Mouse (Mus musculus) spleen, adult 2 months (tissue): ENCODE data around the gene Gpatch8. TPM values are rescaled to one million over a fixed set of nuclear protein-coding genes. Genes with fewer than 3 reads are reported as not detected.
A peak's percentile ranks its signal among the peaks of the same experiment; 100 is the strongest.

Source experiments
- DNase-seq, 2 experiments: peaks; one replicate each; pipeline versions ENCODE4 v3.0.0 to v3.0.0-alpha.2; 2012 to 2021; ENCODE audit warnings: low spot score in 2 of 2, low read depth in 1 of 2
- H3K27ac ChIP-seq: fragments of 200-500 bp; 2 replicates; pipeline ENCODE4 v1.5.1; 2012; ENCODE audit warnings: low read length, inconsistent platforms; ENCODE audit not compliant: insufficient read depth
- H3K27me3 ChIP-seq: fragments of 200-500 bp; 2 replicates; pipeline ENCODE4 v1.6.1; 2012; ENCODE audit warnings: mild to moderate bottlenecking, moderate library complexity, low read length, inconsistent platforms; ENCODE audit not compliant: control insufficient read depth, insufficient read depth
- H3K36me3 ChIP-seq: fragments of 200-500 bp; 2 replicates; pipeline ENCODE4 v1.6.1; 2012; ENCODE audit warnings: mild to moderate bottlenecking, low read length, inconsistent platforms; ENCODE audit not compliant: control insufficient read depth, insufficient read depth
- H3K4me1 ChIP-seq: fragments of 200-500 bp; 2 replicates; pipeline ENCODE4 v1.6.1; 2011; ENCODE audit warnings: inconsistent platforms; ENCODE audit not compliant: control insufficient read depth, insufficient read depth, insufficient read length
- H3K4me3 ChIP-seq: fragments of 200-500 bp; 2 replicates; pipeline ENCODE4 v1.5.1; 2011; ENCODE audit warnings: mild to moderate bottlenecking, inconsistent platforms; ENCODE audit not compliant: insufficient read depth, insufficient read length; ENCODE audit errors: extremely low read depth
- CTCF ChIP-seq: fragments of 200-500 bp; IDR thresholded peaks from 2 replicates; pipeline ENCODE4 v1.5.1; 2011; ENCODE audit warnings: mild to moderate bottlenecking, inconsistent platforms; ENCODE audit not compliant: insufficient read depth, insufficient read length, insufficient replicate concordance; ENCODE audit errors: extremely low read depth
- POLR2A ChIP-seq: fragments of 200-500 bp; IDR thresholded peaks from 2 replicates; pipeline ENCODE4 v1.6.1; 2011; ENCODE audit warnings: low read depth, low read length, inconsistent platforms
- WGBS: fragments of 180-500 bp; shearing (Covaris S2); methylation state at CpG from one replicate; pipeline ENCODE4 v1.1.7; 2018; 5-methylcytosine and 5-hydroxymethylcytosine counted together
- polyA plus RNA-seq: library from polyadenylated mRNA; depleted of rRNA; stranded (reverse); fragments of >200 nt; gene quantifications from 2 replicates; pipeline ENCODE4 v1.2.3, GENCODE M21; 2012

Gpatch8 gene
- polyA plus RNA-seq, 1 experiment: 12.3 TPM

DNA sequence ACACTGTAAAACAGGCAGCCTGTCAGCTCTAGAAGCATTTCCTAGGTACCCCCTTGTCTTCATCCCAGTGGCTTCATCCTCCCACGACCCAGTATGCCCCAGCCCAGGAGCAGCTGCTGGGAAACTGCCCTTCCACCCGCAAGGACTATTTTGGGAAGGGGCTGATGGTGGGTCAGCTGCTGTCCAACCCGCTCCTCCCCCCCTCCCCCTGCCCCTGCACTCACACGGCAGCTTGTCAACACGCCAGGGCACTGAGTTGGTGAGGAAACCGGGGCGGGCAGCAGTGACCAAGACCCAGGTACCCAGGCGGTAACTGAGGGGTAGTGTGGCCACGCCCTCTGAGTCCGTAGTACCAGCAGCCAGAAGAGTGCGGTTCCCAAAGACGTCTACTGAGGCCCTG is 112.5 kb downstream of the Gpatch8 start:
- no peak overlapping the region for H3K27ac ChIP-seq
- WGBS: 81% methylated on average over 12 of the region's 12 CpGs
- peaks cover 6% of the 10 kb centered on the region; the same call in 1 of the 2 replicates for H3K4me1 ChIP-seq
- H3K4me3 ChIP-seq: no peak overlapping the region
- H3K36me3 ChIP-seq: no peaks in the 10 kb centered on the region
- TF ChIP-seq POLR2A: no peak
- TF ChIP-seq CTCF: no peak
- peaks cover 16% of the 10 kb centered on the region for H3K27me3 ChIP-seq
- DNase-seq: no peak

DNA sequence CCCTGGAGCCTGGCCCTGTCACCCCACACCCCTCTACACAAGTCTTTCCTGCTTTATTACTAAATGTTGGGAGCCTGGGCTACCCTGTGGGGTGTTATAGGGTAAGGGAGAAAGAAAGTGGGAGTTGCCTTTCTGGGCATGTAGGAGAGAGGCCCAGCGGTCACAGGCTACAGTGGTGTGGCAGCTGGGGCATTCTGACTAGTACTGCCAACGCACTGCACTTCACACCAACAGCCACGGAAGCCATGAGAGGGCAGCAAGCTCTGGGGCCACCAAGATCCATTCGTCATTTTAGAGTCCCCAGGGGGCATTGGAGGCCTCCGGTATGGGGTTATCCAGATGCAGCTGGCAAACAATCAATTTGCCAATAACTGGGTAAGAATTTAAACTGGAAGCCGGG is 114.1 kb downstream of the Gpatch8 start:
- no peaks in the 10 kb centered on the region for H3K36me3 ChIP-seq
- H3K4me1 ChIP-seq: peaks cover 13% of the 10 kb centered on the region; the same call in 1 of the 2 replicates
- TF ChIP-seq POLR2A: no peak
- no peak for TF ChIP-seq CTCF
- WGBS: 91% methylated on average over 6 of the region's 6 CpGs
- no peak overlapping the region for H3K27ac ChIP-seq
- no peak for DNase-seq
- H3K4me3 ChIP-seq: no peak overlapping the region
- H3K27me3 ChIP-seq: peaks cover 10% of the 10 kb centered on the region

DNA sequence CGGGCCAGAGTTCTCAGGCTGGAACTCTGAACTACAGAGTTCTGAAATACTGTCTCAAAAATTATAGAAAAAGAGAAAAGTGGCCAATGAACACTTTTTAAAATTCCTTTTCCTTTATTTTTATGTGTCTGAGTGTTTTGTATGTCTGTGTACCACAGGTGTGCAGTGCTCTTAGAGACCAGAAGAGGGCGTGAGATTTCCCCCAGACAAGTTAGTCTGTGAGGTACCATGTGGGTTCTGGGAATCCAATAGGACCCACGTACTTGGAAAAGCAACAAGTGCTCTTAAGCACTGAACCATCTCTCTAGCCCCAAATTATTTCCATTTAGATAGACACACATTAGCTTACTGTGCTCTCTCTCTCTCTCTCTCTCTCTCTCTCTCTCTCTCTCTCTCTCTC is 114.8 kb downstream of the Gpatch8 start:
- DNase-seq: no peak
- Histone ChIP-seq H3K27me3 (peaks cover 4% of the 10 kb centered on the region), H3K4me1 (peaks cover 9% of the 10 kb centered on the region; the same call in 1 of the 2 replicates), H3K27ac (no peak overlapping the region), H3K4me3 (no peak overlapping the region), H3K36me3 (no peaks in the 10 kb centered on the region)
- TF ChIP-seq POLR2A (no peak), CTCF (no peak)
- 87% methylated on average over 3 of the region's 3 CpGs for WGBS

DNA sequence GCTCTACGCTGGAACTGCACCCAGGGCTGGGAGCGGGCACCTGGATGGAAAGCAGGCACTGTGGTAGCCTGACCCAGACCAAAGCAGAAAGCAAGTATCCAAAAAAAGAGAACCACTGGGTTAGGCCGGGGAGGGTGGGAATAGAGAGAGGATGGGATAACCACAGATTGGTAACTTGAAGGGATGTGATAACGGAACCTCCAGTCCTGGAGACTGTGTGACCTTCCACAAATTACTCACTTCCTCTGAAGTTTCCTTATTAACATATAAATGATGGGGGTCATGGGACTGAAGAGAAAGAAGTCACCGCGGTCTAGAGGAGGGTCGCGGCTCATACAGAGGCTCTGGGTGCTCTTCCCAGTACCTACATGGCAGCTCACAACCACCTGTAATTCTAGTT is 115.9 kb downstream of the Gpatch8 start:
- DNase-seq: no peak
- Histone ChIP-seq H3K36me3 (peaks cover 6% of the 10 kb centered on the region; the same call in 1 of the 2 replicates), H3K27me3 (0 out of 2 replicates have a peak, but pooled peaks cover 2% of the 10 kb centered on the region), H3K4me1 (peaks cover 9% of the 10 kb centered on the region; the same call in 1 of the 2 replicates), H3K27ac (no peak overlapping the region), H3K4me3 (no peak overlapping the region)
- TF ChIP-seq POLR2A (no peak), CTCF (no peak)
- WGBS: 79% methylated on average over 8 of the region's 8 CpGs

DNA sequence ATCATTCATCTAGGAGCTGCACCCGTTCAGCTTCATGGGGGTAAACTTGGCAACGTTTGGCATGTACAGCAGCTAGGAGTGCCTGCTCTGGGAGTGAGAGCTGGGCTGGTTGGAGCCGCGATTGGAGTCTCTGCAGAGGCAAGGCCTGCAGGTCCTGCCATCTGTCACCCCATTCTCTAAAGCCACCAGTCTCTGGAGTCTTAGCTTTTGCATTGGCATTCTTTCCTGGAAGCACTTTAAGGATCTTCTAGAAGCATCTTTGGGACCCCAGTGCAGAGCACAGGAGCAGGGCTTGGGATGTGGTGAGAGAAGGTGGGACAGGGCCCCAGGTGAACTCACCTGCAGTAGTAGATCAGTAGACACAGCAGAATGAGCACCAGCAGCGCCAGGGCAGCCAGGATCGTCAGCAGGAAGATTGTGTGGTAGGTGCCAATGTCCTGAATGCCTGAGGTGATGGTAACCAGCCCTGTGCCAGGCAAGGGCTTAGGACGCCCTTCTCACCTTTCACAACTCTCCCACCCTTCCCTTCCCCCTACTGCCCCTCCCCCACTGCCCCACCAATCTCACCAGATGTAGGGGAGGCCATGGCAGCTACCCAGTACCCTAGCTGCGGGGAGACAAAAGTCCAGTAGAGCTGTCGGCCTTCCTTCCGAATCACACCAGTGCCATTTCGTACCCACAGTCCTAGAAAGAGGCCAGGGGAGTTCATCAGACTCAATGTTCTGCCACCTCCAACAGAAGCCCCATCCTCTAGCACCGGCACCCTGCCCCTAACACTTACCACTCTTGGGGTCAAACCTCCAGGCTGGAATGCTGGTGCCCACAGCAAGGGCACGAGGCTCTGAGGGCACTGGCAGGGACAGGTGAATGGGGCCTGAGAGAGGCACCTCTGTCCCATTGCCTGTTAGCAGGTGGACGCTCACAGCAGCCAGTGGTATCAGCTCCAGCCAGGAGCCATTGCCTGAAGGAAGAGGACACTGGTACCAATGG is 116.8 kb downstream of the Gpatch8 start:
- Histone ChIP-seq H3K4me3 (no peak overlapping the region), H3K27ac (no peak overlapping the region), H3K36me3 (peaks cover 6% of the 10 kb centered on the region; the same call in 1 of the 2 replicates), H3K4me1 (peaks cover 9% of the 10 kb centered on the region; the same call in 1 of the 2 replicates), H3K27me3 (0 out of 2 replicates have a peak, but pooled peaks cover 2% of the 10 kb centered on the region)
- 89% methylated on average over 14 of the region's 14 CpGs for WGBS
- DNase-seq: no peak
- TF ChIP-seq POLR2A: no peak
- TF ChIP-seq CTCF: no peak

DNA sequence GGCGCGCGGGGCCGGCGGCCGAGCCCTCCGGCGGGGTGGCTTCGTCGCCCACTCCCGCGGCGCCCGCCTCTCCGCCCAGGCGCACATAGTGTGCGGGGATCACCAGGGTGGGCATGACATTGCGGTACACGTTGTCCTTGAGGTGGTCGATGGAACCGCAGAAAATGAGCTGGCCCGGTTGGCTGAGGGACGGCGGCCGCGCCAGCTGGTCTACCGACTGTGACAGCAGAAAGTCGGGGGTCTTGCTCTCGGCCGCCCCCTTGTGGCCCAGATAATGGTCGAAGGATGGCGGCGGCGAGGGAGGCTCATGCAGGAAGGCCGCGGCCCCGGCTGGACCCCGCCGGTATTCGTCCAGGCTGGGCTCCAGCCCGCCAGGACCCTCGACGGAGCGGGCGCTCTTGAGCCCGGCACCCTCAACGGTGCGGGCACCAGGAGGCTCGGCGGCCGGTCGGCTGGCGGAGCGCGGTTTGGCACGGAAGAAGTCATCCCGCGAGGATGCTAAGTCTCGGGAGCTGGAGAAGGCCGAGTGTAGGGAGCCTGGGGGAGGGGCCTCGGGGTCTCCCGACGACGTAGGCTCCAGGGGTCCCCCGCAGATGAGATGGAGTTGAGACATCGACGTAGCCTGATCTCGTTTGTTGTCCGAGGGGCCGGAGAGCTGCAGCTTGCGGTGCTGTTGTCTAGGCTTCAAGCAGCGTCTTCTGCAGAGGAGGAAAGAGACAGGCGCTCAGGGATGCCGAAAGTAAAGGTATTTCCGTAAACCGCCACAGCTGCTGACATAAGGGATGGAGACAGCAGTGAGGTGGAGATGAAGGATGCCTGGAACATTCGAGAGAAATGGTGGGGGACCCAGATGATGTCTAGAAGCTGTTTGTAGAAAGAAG is 117.7 kb downstream of the Gpatch8 start:
- Histone ChIP-seq H3K27ac (no peak overlapping the region), H3K4me3 (peak overlapping the region; percentile 51; the same call in 1 of the 2 replicates), H3K4me1 (peaks cover 12% of the 10 kb centered on the region; the same call in 1 of the 2 replicates), H3K36me3 (peaks cover 6% of the 10 kb centered on the region; the same call in 1 of the 2 replicates), H3K27me3 (0 out of 2 replicates have a peak, but pooled peaks cover 2% of the 10 kb centered on the region)
- TF ChIP-seq CTCF (peak; percentile 72), POLR2A (no peak)
- DNase-seq: peak in 1 of 2 experiments; percentile 63
- 47% methylated on average over 77 of the region's 77 CpGs for WGBS
